Comparison of ENCODE assay signal across 15 mouse cellular contexts in the genomic region with DNA sequence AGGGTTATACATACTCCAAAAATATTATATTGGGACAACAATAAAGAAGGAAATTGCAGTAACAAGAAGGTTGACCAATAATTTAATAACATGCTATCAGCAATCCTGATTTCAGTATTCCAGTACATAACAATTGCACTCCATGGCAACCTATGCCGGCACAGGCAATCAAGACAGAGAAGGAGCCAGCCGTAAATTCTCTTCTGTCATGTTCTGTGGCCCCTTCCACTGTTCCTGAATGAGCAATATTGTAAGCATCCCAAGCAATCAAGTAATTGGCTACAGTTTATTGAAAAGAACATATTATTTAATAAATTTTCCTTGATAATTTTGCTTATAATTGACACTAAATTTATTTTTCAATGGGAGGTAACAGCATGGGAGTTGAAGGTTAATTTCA.
"Had no signal": no experiment of that assay in that cellular context is flagged by ENCODE, and none has a peak within 500 bp of the region (broad histone marks: within the 10 kb centered on the region; RNA-seq: fewer than 3 reads in every experiment).

No protein-coding gene starts in this region.

- H3K9ac ChIP-seq: neural tube, embryonic 12.5 days; stomach, embryonic 15.5 days had no signal

- DNase-seq: retina, postnatal 1 day; right cerebral cortex, adult 18-20 months; right cerebral cortex, postnatal 14 days; right cerebral cortex, postnatal 25 days; right cerebral cortex, postnatal 4 days; spleen, adult 18-20 months; thymus, adult 18-20 months; thymus, adult 2 months; thymus, postnatal 14 days; thymus, postnatal 25 days; thymus, postnatal 36 days; thymus, postnatal 4 days had no signal

- H3K4me1 ChIP-seq: neural tube, embryonic 12.5 days; stomach, embryonic 15.5 days had no signal

- H3K27me3 ChIP-seq: neural tube, embryonic 12.5 days; stomach, embryonic 15.5 days had no signal

- H3K27ac ChIP-seq: neural tube, embryonic 12.5 days; stomach, embryonic 15.5 days; stomach, postnatal 0 days had no signal

- H3K9me3 ChIP-seq: neural tube, embryonic 12.5 days; stomach, embryonic 15.5 days had no signal

- H3K4me2 ChIP-seq: neural tube, embryonic 12.5 days; stomach, embryonic 15.5 days had no signal

- H3K36me3 ChIP-seq: neural tube, embryonic 12.5 days; stomach, embryonic 15.5 days had no signal

- H3K4me3 ChIP-seq: neural tube, embryonic 12.5 days; stomach, embryonic 15.5 days had no signal
